Mouse (Mus musculus) spleen, adult 2 months (tissue): ENCODE results near the gene Retsat. TPM values are rescaled to one million over a fixed set of nuclear protein-coding genes. Genes with fewer than 3 reads are reported as not detected.

ENCODE experiments used
- DNase-seq, 2 experiments: peaks; one replicate each; pipeline versions ENCODE4 v3.0.0 to v3.0.0-alpha.2; 2012 to 2021; ENCODE audit warnings: low spot score in 2 of 2, low read depth in 1 of 2
- H3K27ac ChIP-seq: fragments of 200-500 bp; 2 replicates; pipeline ENCODE4 v1.5.1; 2012; ENCODE audit warnings: low read length, inconsistent platforms; ENCODE audit not compliant: insufficient read depth
- H3K27me3 ChIP-seq: fragments of 200-500 bp; 2 replicates; pipeline ENCODE4 v1.6.1; 2012; ENCODE audit warnings: mild to moderate bottlenecking, moderate library complexity, low read length, inconsistent platforms; ENCODE audit not compliant: control insufficient read depth, insufficient read depth
- H3K36me3 ChIP-seq: fragments of 200-500 bp; 2 replicates; pipeline ENCODE4 v1.6.1; 2012; ENCODE audit warnings: mild to moderate bottlenecking, low read length, inconsistent platforms; ENCODE audit not compliant: control insufficient read depth, insufficient read depth
- H3K4me1 ChIP-seq: fragments of 200-500 bp; 2 replicates; pipeline ENCODE4 v1.6.1; 2011; ENCODE audit warnings: inconsistent platforms; ENCODE audit not compliant: control insufficient read depth, insufficient read depth, insufficient read length
- H3K4me3 ChIP-seq: fragments of 200-500 bp; 2 replicates; pipeline ENCODE4 v1.5.1; 2011; ENCODE audit warnings: mild to moderate bottlenecking, inconsistent platforms; ENCODE audit not compliant: insufficient read depth, insufficient read length; ENCODE audit errors: extremely low read depth
- CTCF ChIP-seq: fragments of 200-500 bp; IDR thresholded peaks from 2 replicates; pipeline ENCODE4 v1.5.1; 2011; ENCODE audit warnings: mild to moderate bottlenecking, inconsistent platforms; ENCODE audit not compliant: insufficient read depth, insufficient read length, insufficient replicate concordance; ENCODE audit errors: extremely low read depth
- POLR2A ChIP-seq: fragments of 200-500 bp; IDR thresholded peaks from 2 replicates; pipeline ENCODE4 v1.6.1; 2011; ENCODE audit warnings: low read depth, low read length, inconsistent platforms
- WGBS: fragments of 180-500 bp; shearing (Covaris S2); methylation state at CpG from one replicate; pipeline ENCODE4 v1.1.7; 2018; 5-methylcytosine and 5-hydroxymethylcytosine counted together
- polyA plus RNA-seq: library from polyadenylated mRNA; depleted of rRNA; stranded (reverse); fragments of >200 nt; gene quantifications from 2 replicates; pipeline ENCODE4 v1.2.3, GENCODE M21; 2012

Gene Retsat
- polyA plus RNA-seq, 1 experiment, result 5.5 TPM

DNA sequence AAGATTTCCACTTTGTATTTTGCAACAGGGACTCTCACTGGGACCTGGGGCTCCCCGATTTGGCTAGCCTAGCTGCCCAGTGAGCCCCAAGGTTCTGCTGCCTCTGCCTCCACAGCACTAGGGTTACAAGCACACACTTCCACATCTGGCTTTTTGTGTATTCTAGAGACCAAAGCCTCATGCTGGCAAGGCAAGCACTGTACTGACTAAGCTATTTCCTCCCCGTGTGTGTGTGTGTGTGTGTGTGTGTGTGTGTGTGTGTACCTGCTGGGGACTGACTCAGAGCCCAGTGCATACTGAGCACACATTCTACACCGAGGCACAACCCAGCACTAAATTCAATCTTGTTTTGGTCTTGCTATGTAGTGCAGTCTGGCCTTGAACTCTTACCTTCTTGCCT is 11.6 kb upstream of the Retsat start:
- no peaks in the 10 kb centered on the region for H3K4me1 ChIP-seq
- H3K27me3 ChIP-seq, result no peaks in the 10 kb centered on the region
- H3K36me3 ChIP-seq, result peaks cover 4% of the 10 kb centered on the region; the same call in 1 of the 2 replicates
- H3K4me3 ChIP-seq, result no peak overlapping the region
- 81% methylated on average over 3 of the region's 3 CpGs for WGBS
- no peak for TF ChIP-seq POLR2A
- no peak for TF ChIP-seq CTCF
- no peak for DNase-seq
- H3K27ac ChIP-seq, result no peak overlapping the region

DNA sequence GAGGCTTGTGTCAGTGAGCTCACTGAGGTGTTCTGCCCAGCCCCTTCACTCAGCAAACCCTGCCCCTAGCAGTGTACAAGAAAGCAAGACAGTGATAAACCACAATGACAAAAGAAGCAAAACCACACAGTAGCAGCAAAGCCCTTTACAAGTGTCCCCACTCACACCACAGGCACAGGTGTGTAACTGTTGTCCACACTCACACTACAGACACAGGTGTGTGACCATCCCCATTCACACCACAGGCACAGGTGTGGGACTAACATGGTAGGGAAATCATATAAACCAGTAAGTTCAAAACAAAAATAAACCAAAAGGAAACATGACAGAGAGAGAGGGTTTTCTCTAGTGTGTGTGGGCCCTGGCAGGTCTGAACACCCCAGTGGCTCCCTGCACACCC is 10.0 kb upstream of the Retsat start:
- no peak for DNase-seq

DNA sequence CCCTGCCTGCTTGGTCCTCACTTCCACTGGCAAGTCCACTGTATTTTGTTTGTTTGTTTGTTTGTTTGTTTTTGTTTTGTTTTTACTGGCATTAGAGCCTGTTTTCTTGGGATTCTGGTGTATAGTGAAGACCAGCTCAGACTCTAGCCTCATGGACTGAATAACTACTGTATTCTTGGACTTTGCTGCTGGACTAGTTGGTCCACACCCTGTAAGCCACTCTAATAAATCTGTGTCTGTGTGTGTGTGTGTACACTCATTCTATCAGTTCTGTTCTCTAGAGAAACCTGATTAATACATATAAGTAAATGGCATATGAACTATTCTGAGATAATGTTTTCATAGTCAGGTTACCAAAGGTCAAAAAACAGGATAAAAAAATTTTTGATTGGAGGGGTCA is 8.2 kb upstream of the Retsat start:
- no peak for DNase-seq
- Histone ChIP-seq H3K27ac (no peak overlapping the region), H3K4me3 (no peak overlapping the region), H3K27me3 (no peaks in the 10 kb centered on the region), H3K36me3 (peaks cover 2% of the 10 kb centered on the region; the same call in 1 of the 2 replicates), H3K4me1 (no peaks in the 10 kb centered on the region)
- TF ChIP-seq POLR2A (no peak), CTCF (no peak)

More for the DNA sequence above, 10.0 kb upstream of the Retsat start:
- H3K4me3 ChIP-seq, result no peak overlapping the region
- no peaks in the 10 kb centered on the region for H3K4me1 ChIP-seq
- TF ChIP-seq POLR2A, result no peak
- H3K27me3 ChIP-seq, result no peaks in the 10 kb centered on the region
- H3K36me3 ChIP-seq, result peaks cover 4% of the 10 kb centered on the region; the same call in 1 of the 2 replicates
- no peak overlapping the region for H3K27ac ChIP-seq

DNA sequence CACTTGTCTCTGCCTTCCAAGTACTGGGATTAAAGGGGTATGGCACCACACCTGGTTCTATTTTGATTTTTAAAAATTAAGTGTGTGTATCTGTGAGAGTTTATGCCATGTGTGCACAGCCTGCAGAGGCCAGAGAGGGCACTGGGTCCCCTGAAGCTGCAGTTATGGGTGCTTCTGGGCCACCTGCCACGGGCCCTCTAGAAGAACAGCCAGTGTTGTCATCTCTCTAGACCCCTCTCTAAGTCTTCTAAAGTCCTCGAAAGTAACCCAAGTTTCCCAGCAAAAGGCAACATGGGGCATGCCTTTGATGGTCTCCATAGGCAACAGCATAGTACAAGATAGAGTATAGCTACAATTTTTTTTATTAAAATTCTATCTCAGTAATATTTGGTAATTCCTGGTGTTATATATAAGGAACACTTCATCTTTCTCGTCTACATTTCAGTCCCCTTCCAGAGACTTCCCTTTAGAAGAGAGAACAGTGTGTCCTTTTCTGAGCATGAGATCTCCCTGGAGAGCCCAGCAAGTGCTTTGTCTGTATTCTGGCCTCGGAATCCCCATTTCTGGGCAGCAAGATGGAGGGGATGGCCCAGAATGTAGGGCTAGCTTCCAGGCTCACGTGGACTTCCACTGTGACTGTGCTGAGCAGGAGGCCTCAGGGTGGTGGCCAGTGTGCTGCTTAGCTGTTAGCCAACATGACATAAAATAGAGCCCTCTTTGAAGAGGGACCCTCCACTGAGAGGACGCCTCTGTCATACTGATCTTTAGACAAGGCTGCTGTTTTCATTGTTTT is 5.1 kb upstream of the Retsat start:
- Histone ChIP-seq H3K27me3 (no peaks in the 10 kb centered on the region), H3K4me3 (no peak overlapping the region), H3K36me3 (no peaks in the 10 kb centered on the region), H3K4me1 (peaks cover 6% of the 10 kb centered on the region; the same call in 1 of the 2 replicates), H3K27ac (no peak overlapping the region)
- DNase-seq, result no peak
- WGBS, result 85% methylated on average over 6 of the region's 6 CpGs
- TF ChIP-seq POLR2A (no peak), CTCF (no peak)

DNA sequence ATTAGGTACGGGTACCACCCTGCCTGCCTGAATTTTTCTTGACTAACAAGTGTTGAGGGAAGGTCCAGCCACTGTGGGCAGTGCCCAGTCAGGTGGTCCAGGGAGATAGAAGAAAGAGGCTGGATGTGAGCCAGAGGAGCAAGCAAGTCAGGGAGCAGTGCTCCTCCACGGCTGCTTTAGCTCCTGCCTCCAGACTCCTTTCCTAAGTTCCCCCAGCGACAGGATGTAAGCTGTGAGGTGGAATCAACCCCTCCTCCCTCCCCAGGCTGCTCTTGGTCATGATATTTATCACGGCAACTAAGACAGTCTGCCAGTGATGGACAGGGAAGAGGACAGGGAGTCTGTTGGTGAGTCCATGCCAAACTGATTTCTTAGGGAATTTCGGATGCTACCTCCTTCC is 4.4 kb upstream of the Retsat start:
- no peak for DNase-seq
- TF ChIP-seq CTCF (no peak), POLR2A (no peak)
- peaks cover 6% of the 10 kb centered on the region; the same call in 1 of the 2 replicates for H3K4me1 ChIP-seq
- no peaks in the 10 kb centered on the region for H3K36me3 ChIP-seq
- 81% methylated on average over 5 of the region's 5 CpGs for WGBS
- H3K27me3 ChIP-seq, result no peaks in the 10 kb centered on the region
- H3K4me3 ChIP-seq, result no peak overlapping the region
- no peak overlapping the region for H3K27ac ChIP-seq

DNA sequence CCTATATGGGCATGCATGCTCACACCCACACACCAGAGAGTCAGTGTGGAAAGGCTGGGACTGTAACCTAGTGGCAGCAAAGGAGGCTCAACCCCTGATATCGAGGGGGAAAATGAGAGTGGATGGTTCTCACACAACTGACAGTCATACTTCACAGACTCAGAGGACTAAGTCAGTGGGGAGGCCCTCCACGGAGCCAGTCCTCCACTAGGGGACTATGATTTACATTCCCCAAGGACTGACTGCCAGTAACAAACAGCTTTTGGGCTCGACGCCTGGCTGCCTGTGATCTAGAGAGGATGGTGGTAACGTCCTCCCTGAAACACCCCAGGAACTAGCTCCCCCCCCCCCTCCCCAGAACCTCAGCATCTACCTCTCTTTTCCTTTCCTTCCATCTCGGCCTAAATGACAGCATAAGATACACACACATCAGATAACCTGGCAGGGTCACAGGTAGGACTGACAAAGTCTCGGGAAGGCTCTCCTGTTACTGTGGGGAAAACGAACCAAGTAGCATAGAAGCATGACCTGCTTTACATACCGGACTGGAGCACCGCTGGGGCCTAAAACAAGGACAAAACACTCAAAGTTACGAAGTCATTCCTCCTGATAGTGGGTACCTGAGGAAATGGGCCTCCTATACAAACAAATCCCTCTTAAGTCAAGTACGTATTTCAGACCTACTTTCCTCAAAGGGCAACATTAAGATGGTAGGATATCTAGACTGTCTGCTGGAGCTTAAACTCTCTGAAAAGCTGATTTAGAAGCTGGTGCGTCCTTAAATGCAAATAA is 996 bp upstream of the Retsat start:
- Histone ChIP-seq H3K36me3 (no peaks in the 10 kb centered on the region), H3K27ac (peak overlapping the region; percentile 64), H3K4me3 (peak overlapping the region; percentile 77), H3K4me1 (peaks cover 6% of the 10 kb centered on the region; the same call in 1 of the 2 replicates), H3K27me3 (no peaks in the 10 kb centered on the region)
- 25% methylated on average over 13 of the region's 13 CpGs for WGBS
- DNase-seq, result no peak
- no peak for TF ChIP-seq POLR2A
- no peak for TF ChIP-seq CTCF
